Mouse (Mus musculus) MEL (cell line): Measurements from ENCODE around the gene Lmntd1. TPM values are rescaled to one million over a fixed set of nuclear protein-coding genes. Genes with fewer than 3 reads are reported as not detected.

Source experiments
- DNase-seq: peaks from one replicate; pipeline ENCODE4 v3.0.0; 2011; ENCODE audit warnings: low read depth, low spot score
- H3K27ac ChIP-seq: 2 replicates; pipeline ENCODE4 v1.5.1; 2012; ENCODE audit warnings: low read depth, mild to moderate bottlenecking, control low read depth, low read length, moderate library complexity; ENCODE audit not compliant: control insufficient read depth
- H3K27me3 ChIP-seq, 2 experiments: fragments of 150-350 bp in 1 of 2; sonication (generic) in 1 of 2; 2 replicates each; pipeline ENCODE4 v1.6.1; 2012; ENCODE audit warnings: low read length in 2 of 2, mild to moderate bottlenecking in 2 of 2, improper control_type of control experiment in 1 of 2, moderate library complexity in 1 of 2; ENCODE audit not compliant: insufficient read depth in 2 of 2, control insufficient read depth in 1 of 2
- H3K36me3 ChIP-seq, 2 experiments: 2 replicates each; pipeline ENCODE4 v1.6.1; 2012 to 2014; ENCODE audit warnings: low read length in 2 of 2, improper control_type of control experiment in 1 of 2, inconsistent platforms in 1 of 2, mild to moderate bottlenecking in 1 of 2; ENCODE audit not compliant: insufficient read depth in 2 of 2, control insufficient read depth in 1 of 2
- H3K4me1 ChIP-seq, 2 experiments: fragments of 150-350 bp in 1 of 2; sonication (generic) in 1 of 2; 2 replicates each; pipeline ENCODE4 v1.6.1; 2012; ENCODE audit warnings: low read length in 2 of 2, improper control_type of control experiment in 1 of 2, mild to moderate bottlenecking in 1 of 2; ENCODE audit not compliant: insufficient read depth in 2 of 2, control insufficient read depth in 1 of 2
- H3K4me3 ChIP-seq, 2 experiments: fragments of 150-350 bp in 1 of 2; sonication (generic) in 1 of 2; 2 replicates each; pipeline ENCODE4 v1.5.1; 2012; ENCODE audit warnings: low read depth in 2 of 2, low read length in 2 of 2, mild to moderate bottlenecking in 2 of 2, moderate library complexity in 2 of 2, control low read depth in 1 of 2, improper control_type of control experiment in 1 of 2; ENCODE audit not compliant: control insufficient read depth in 1 of 2, insufficient read depth in 1 of 2
- H3K79me2 ChIP-seq: 2 replicates; pipeline ENCODE4 v1.6.1; 2012; ENCODE audit warnings: mild to moderate bottlenecking, low read length, moderate library complexity; ENCODE audit not compliant: control insufficient read depth, poor library complexity, insufficient read depth
- H3K9ac ChIP-seq: 2 replicates; pipeline ENCODE4 v1.6.1; 2012; ENCODE audit warnings: low read depth, mild to moderate bottlenecking, control low read depth, low read length, moderate library complexity; ENCODE audit not compliant: control insufficient read depth, poor library complexity, severe bottlenecking
- H3K9me3 ChIP-seq: fragments of 150-350 bp; sonication (generic); replicated peaks from 2 replicates; pipeline ENCODE4 v1.6.1; 2012; ENCODE audit warnings: mild to moderate bottlenecking, low read length, improper control_type of control experiment, moderate library complexity; ENCODE audit not compliant: insufficient read depth
- BHLHE40 ChIP-seq: IDR thresholded peaks from 2 replicates; pipeline ENCODE4 v1.6.1; 2012; ENCODE audit warnings: low read depth, mild to moderate bottlenecking, inconsistent platforms, low read length, improper control_type of control experiment, borderline replicate concordance
- CHD1 ChIP-seq: IDR thresholded peaks from 2 replicates; pipeline ENCODE4 v1.6.1; 2012; ENCODE audit warnings: low read depth, mild to moderate bottlenecking, inconsistent platforms, low read length, improper control_type of control experiment
- CHD2 ChIP-seq: IDR thresholded peaks from 2 replicates; pipeline ENCODE4 v1.6.1; 2011; ENCODE audit warnings: low read length, improper control_type of control experiment
- CTCF ChIP-seq, 3 experiments: IDR thresholded peaks in 2 of 3; conservative IDR thresholded peaks in 1 of 3; 2 replicates each; pipeline ENCODE4 v1.5.1; 2011 to 2012; ENCODE audit warnings: low read length in 3 of 3, low read depth in 2 of 3, mild to moderate bottlenecking in 2 of 3, improper control_type of control experiment in 1 of 3, inconsistent platforms in 1 of 3, mixed read lengths in 1 of 3, moderate library complexity in 1 of 3; ENCODE audit not compliant: control insufficient read depth in 1 of 3, insufficient read depth in 1 of 3, poor library complexity in 1 of 3, severe bottlenecking in 1 of 3
- ELF1 ChIP-seq: IDR thresholded peaks from 2 replicates; pipeline ENCODE4 v1.6.1; 2014; ENCODE audit warnings: low read depth, mild to moderate bottlenecking, inconsistent platforms, low read length, improper control_type of control experiment, moderate library complexity
- ETS1 ChIP-seq: IDR thresholded peaks from 2 replicates; pipeline ENCODE4 v1.6.1; 2012; ENCODE audit warnings: low read depth, mild to moderate bottlenecking, inconsistent platforms, low read length, improper control_type of control experiment, moderate library complexity
- GATA1 ChIP-seq: IDR thresholded peaks from 2 replicates; pipeline ENCODE4 v1.6.1; 2011; ENCODE audit warnings: low read depth, low read length, improper control_type of control experiment
- HCFC1 ChIP-seq: IDR thresholded peaks from 2 replicates; pipeline ENCODE4 v1.6.1; 2012; ENCODE audit warnings: low read depth, mild to moderate bottlenecking, inconsistent platforms, low read length, improper control_type of control experiment, moderate library complexity
- JUND ChIP-seq: IDR thresholded peaks from 2 replicates; pipeline ENCODE4 v1.6.1; 2011; ENCODE audit warnings: low read depth, mild to moderate bottlenecking, improper control_type of control experiment, low read length
- KAT2A ChIP-seq: conservative IDR thresholded peaks from 2 replicates; pipeline ENCODE4 v1.6.1; 2012; ENCODE audit warnings: low read depth, low read length, improper control_type of control experiment, inconsistent platforms
- MAX ChIP-seq: IDR thresholded peaks from 2 replicates; pipeline ENCODE4 v1.6.1; 2011; ENCODE audit warnings: low read length, improper control_type of control experiment
- MEF2A ChIP-seq: IDR thresholded peaks from 2 replicates; pipeline ENCODE4 v1.6.1; 2014; ENCODE audit warnings: low read depth, mild to moderate bottlenecking, inconsistent platforms, low read length, improper control_type of control experiment; ENCODE audit not compliant: poor library complexity, insufficient replicate concordance, severe bottlenecking; ENCODE audit errors: extremely low read depth
- MYC ChIP-seq: IDR thresholded peaks from 2 replicates; pipeline ENCODE4 v1.6.1; 2011; ENCODE audit warnings: low read depth, mild to moderate bottlenecking, low read length, improper control_type of control experiment, moderate library complexity
- NELFE ChIP-seq: IDR thresholded peaks from 2 replicates; pipeline ENCODE4 v1.6.1; 2011; ENCODE audit warnings: low read depth, low read length, improper control_type of control experiment
- NRF1 ChIP-seq: IDR thresholded peaks from 2 replicates; pipeline ENCODE4 v1.6.1; 2014; ENCODE audit warnings: low read depth, mild to moderate bottlenecking, inconsistent platforms, low read length, improper control_type of control experiment, moderate library complexity; ENCODE audit not compliant: poor library complexity, insufficient read depth, severe bottlenecking
- POLR2AphosphoS5 ChIP-seq: IDR thresholded peaks from 2 replicates; pipeline ENCODE4 v1.6.1; 2012; ENCODE audit warnings: low read depth, borderline replicate concordance, mild to moderate bottlenecking, inconsistent platforms, low read length, moderate library complexity, mixed read lengths
- RAD21 ChIP-seq: IDR thresholded peaks from 2 replicates; pipeline ENCODE4 v1.6.1; 2011; ENCODE audit warnings: mild to moderate bottlenecking, low read depth, low read length, improper control_type of control experiment
- RCOR1 ChIP-seq: IDR thresholded peaks from 2 replicates; pipeline ENCODE4 v1.6.1; 2012; ENCODE audit warnings: low read depth, mild to moderate bottlenecking, inconsistent platforms, low read length, improper control_type of control experiment
- SMC3 ChIP-seq: IDR thresholded peaks from 2 replicates; pipeline ENCODE4 v1.6.1; 2011; ENCODE audit warnings: low read depth, low read length, improper control_type of control experiment
- TBP ChIP-seq: IDR thresholded peaks from 2 replicates; pipeline ENCODE4 v1.8.0; 2011; ENCODE audit warnings: low read depth, low read length, improper control_type of control experiment
- TCF12 ChIP-seq: IDR thresholded peaks from 2 replicates; pipeline ENCODE4 v1.6.1; 2014; ENCODE audit warnings: low read depth, mild to moderate bottlenecking, inconsistent platforms, low read length, improper control_type of control experiment, moderate library complexity
- UBTF ChIP-seq: IDR thresholded peaks from 2 replicates; pipeline ENCODE4 v1.6.1; 2012; ENCODE audit warnings: low read depth, mild to moderate bottlenecking, inconsistent platforms, low read length, improper control_type of control experiment, moderate library complexity, borderline replicate concordance; ENCODE audit not compliant: insufficient read depth
- USF2 ChIP-seq, 2 experiments: IDR thresholded peaks; 2 replicates each; pipeline ENCODE4 v1.6.1; 2011 to 2012; ENCODE audit warnings: improper control_type of control experiment in 2 of 2, low read length in 2 of 2, borderline replicate concordance in 1 of 2, inconsistent platforms in 1 of 2, low read depth in 1 of 2, mild to moderate bottlenecking in 1 of 2; ENCODE audit not compliant: insufficient read depth in 1 of 2
- ZC3H11A ChIP-seq: IDR thresholded peaks from 2 replicates; pipeline ENCODE4 v1.6.1; 2012; ENCODE audit warnings: low read depth, mild to moderate bottlenecking, inconsistent platforms, low read length, improper control_type of control experiment
- ZMIZ1 ChIP-seq: IDR thresholded peaks from 2 replicates; pipeline ENCODE4 v1.6.1; 2012; ENCODE audit warnings: low read depth, mild to moderate bottlenecking, inconsistent platforms, low read length, improper control_type of control experiment, moderate library complexity
- ZNF384 ChIP-seq: IDR thresholded peaks from 2 replicates; pipeline ENCODE4 v1.6.1; 2012; ENCODE audit warnings: low read depth, mild to moderate bottlenecking, inconsistent platforms, low read length, improper control_type of control experiment
- polyA plus RNA-seq, 2 experiments: library from polyadenylated mRNA; stranded (reverse) in 1 of 2; unstranded in 1 of 2; fragments of >175 nt in 1 of 2; fragments of >200 nt in 1 of 2; gene quantifications; 2 replicates each; pipeline versions ENCODE4 v1.2.1 to v1.2.4; 2012; ENCODE audit warnings: low replicate concordance in 2 of 2, low read depth in 1 of 2; ENCODE audit not compliant: insufficient read length in 2 of 2, insufficient read depth in 1 of 2, missing spikeins in 1 of 2
- total RNA-seq: library from RNA; depleted of rRNA; stranded (reverse); fragments of 300-350 nt; gene quantifications from 2 replicates; pipeline ENCODE4 v1.2.3, GENCODE M21; 2012

Gene Lmntd1
- total and polyA plus RNA-seq, 3 experiments = not detected

DNA sequence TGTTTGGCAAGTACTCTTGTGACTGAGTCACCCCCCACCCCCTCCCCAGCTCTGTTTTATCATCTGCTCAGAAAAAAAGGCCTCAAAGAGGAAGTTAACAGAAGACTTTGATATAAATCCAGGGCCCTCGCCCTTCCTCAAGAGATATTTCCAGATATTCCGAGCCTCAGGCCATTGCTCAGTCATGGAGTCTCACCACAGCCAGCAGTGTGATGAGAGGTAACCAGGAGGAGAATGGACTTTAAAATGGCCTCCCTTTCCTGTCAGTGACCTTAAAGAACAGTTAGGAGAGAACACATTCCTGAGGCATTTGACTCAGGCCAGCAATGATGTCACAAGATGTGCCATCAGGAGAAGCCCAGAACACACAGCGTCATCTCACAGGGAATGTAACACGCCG, 175.3 kb downstream of the Lmntd1 start:
- H3K27me3 ChIP-seq = no peaks in the 10 kb centered on the region
- H3K9me3 ChIP-seq = no peaks in the 10 kb centered on the region
- TF ChIP-seq RAD21 (no peak), ELF1 (no peak), TBP (no peak), UBTF (no peak), GATA1 (no peak), MYC (no peak), NRF1 (no peak), CHD2 (no peak), USF2 (IDR thresholded peaks at IDR 0.05; ENCODE audit: borderline replicate concordance in 1 of 2, insufficient read depth in 1 of 2, low read depth in 1 of 2, low read length in 2 of 2) (no peak), TCF12 (no peak), ZC3H11A (no peak), POLR2AphosphoS5 (no peak), RCOR1 (no peak), ETS1 (no peak), NELFE (no peak), SMC3 (no peak), MAX (no peak), HCFC1 (no peak), CHD1 (no peak)
- H3K36me3 ChIP-seq = no peaks in the 10 kb centered on the region
- H3K4me3 ChIP-seq = no peak overlapping the region
- no peak overlapping the region for H3K27ac ChIP-seq
- H3K79me2 ChIP-seq = no peaks in the 10 kb centered on the region
- H3K4me1 ChIP-seq = no peaks in the 10 kb centered on the region
- H3K9ac ChIP-seq = no peak overlapping the region
- DNase-seq = no peak

DNA sequence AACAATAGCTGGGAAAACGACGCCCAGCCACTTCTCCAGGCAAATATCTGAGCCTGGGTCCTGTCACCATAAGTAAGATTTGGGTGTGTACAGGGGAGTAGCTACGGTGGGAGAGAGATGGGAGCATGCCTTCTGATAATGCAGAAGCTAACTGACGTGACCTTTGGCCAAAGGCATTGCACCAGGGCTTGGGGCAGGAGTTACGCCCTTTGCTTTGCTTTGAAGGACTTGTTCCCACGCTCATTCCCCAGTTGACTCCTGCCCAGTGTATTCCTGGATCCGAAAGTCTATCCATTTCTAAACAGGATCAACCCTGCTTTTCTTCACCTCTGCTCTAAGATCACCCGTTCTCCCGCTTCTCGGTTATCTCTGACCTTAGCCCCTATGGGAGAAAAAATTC, 178.4 kb downstream of the Lmntd1 start:
- no peaks in the 10 kb centered on the region for H3K36me3 ChIP-seq
- no peaks in the 10 kb centered on the region for H3K79me2 ChIP-seq
- H3K27me3 ChIP-seq = no peaks in the 10 kb centered on the region
- no peak overlapping the region for H3K27ac ChIP-seq
- no peak overlapping the region for H3K4me3 ChIP-seq
- DNase-seq = no peak
- H3K9ac ChIP-seq = no peak overlapping the region
- no peaks in the 10 kb centered on the region for H3K9me3 ChIP-seq
- TF ChIP-seq CHD2 = no peak
- TF ChIP-seq RCOR1 = no peak
- no peak for TF ChIP-seq ZNF384
- TF ChIP-seq NRF1 = no peak
- TF ChIP-seq CTCF (IDR thresholded peaks at IDR 0.05 in 2 of 3, conservative IDR thresholded peaks at IDR 0.05 in 1 of 3; ENCODE audit: control insufficient read depth in 1 of 3, insufficient read depth in 1 of 3, low read depth in 2 of 3, low read length in 3 of 3, poor library complexity in 1 of 3, severe bottlenecking in 1 of 3) = no peak
- no peak for TF ChIP-seq ZMIZ1
- no peak for TF ChIP-seq NELFE
- no peak for TF ChIP-seq KAT2A
- TF ChIP-seq MEF2A = no peak
- TF ChIP-seq JUND = no peak
- no peak for TF ChIP-seq BHLHE40
- H3K4me1 ChIP-seq = no peaks in the 10 kb centered on the region
